Mouse (Mus musculus) spleen, adult 2 months (tissue): ENCODE data around the gene Bdh1.

ENCODE experiments used
- CTCF ChIP-seq: fragments of 200-500 bp; IDR thresholded peaks from 2 replicates; pipeline ENCODE4 v1.5.1; 2011; ENCODE audit warnings: mild to moderate bottlenecking, inconsistent platforms; ENCODE audit not compliant: insufficient read depth, insufficient read length, insufficient replicate concordance; ENCODE audit errors: extremely low read depth
- POLR2A ChIP-seq: fragments of 200-500 bp; IDR thresholded peaks from 2 replicates; pipeline ENCODE4 v1.6.1; 2011; ENCODE audit warnings: low read depth, low read length, inconsistent platforms

GRCm38 (mm10) chr16:31495356-31495755 is 73.3 kb downstream of the Bdh1 start:
- TF ChIP-seq CTCF (no peak), POLR2A (no peak)
